Mouse (Mus musculus): Measurements from ENCODE around the gene H2afy2. TPM values are rescaled to one million over a fixed set of nuclear protein-coding genes. Genes with fewer than 3 reads are reported as not detected.

The H2afy2 gene
- polyA plus RNA-seq, 1 experiment from 2014 or later, result 42.8 TPM

DNA sequence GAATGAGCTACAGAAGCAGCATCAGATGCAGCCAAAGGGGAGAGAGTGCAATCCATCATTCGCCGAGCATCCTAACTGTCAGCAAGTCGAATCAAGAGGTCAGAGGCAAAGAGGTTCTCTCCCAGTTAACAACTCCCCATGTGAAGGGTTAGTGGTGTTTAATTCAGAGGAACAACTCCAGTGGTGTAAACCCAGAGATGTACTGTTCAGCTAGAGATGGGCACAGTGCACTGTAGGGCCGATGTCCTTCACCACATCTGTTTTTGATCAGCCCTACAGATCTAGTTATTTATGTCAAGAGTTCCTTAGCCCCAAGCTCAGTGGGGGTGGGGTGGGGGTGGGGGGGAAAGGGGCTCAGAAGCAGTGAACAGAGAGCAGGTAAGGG is 39.8 kb upstream of the H2afy2 start:
- no peak for ATAC-seq (replicated peaks; ENCODE audit: insufficient number of reproducible peaks, insufficient read depth, low FRiP score, low read depth)
- Histone ChIP-seq H3K4me3 (no peak overlapping the region), H3K27ac (no peak overlapping the region), H3K9ac (no peak overlapping the region), H3K9me3 (replicated peaks) (no peaks in the 10 kb centered on the region), H3K4me1 (replicated peaks) (no peaks in the 10 kb centered on the region), H3K36me3 (no peaks in the 10 kb centered on the region), H3K27me3 (no peaks in the 10 kb centered on the region), H3K4me2 (no peak overlapping the region)
- WGBS, result 32% methylated on average over 4 of the region's 4 CpGs

DNA sequence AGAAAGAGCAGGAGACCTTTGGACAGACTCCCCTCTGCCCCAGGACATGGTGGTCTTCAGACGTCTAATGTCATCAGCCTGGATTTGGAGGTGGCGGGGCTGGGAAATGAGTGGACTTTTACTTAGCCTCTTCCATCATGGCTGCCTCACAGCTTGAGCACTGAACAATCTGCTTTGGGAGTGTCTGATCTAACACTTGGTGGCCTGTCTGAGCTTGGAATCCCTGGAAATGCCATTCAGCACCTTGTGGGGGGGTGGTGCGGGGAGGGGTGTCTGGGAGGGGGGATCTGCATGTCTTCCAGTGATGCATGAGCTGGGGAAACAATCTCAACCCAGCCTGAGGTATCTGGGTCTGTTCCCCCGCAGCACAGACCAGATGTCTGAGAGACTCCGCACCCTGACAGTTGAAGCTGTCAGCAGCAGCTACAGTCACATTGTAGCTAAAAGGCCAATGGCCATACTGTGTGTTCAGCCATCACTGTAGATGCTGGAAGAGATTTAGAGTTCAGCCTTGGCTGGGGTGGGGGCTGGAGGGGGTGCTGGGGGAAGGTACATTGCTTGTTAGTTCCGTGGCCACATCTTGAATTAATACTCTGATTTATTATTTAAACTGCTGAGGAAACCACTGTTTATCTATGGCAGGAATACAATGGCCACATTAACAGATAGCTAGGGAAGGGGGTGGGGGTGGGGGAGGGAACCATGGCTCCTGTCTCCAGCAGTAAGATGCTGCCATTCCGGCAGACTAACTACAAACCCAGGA is 39.2 kb upstream of the H2afy2 start:
- no peak for ATAC-seq (replicated peaks; ENCODE audit: insufficient number of reproducible peaks, insufficient read depth, low FRiP score, low read depth)
- Histone ChIP-seq H3K9me3 (replicated peaks) (no peaks in the 10 kb centered on the region), H3K27ac (no peak overlapping the region)

DNA sequence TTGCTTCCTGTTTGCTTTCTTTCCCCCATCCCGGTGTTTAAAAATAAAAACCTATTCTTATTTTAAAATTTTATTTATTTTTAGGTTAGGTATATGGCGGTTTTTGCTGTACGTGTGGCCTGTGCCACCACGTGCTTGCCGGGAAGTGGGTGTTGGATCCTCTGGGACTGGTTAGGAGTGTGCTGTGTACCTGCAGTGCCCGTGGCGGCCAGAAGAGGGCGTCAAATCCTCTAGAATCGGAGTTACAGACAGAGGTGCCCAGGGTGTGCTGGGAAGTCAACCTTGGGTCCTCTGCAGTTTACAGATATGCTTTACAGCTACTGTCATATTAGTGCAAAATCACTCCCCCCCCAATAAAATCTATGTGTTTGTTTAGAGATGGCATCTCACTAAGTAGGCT is 36.1 kb upstream of the H2afy2 start:
- no peak overlapping the region for H3K4me3 ChIP-seq
- no peaks in the 10 kb centered on the region for H3K9me3 ChIP-seq (replicated peaks)
- no peak overlapping the region for H3K27ac ChIP-seq
- no peaks in the 10 kb centered on the region for H3K4me1 ChIP-seq (replicated peaks)
- H3K4me2 ChIP-seq, result no peak overlapping the region
- WGBS, result 51% methylated on average over 9 of the region's 9 CpGs
- no peak for ATAC-seq (replicated peaks; ENCODE audit: insufficient number of reproducible peaks, insufficient read depth, low FRiP score, low read depth)
- no peaks in the 10 kb centered on the region for H3K27me3 ChIP-seq
- H3K9ac ChIP-seq, result no peak overlapping the region
- H3K36me3 ChIP-seq, result no peaks in the 10 kb centered on the region

More for the DNA sequence above, 39.2 kb upstream of the H2afy2 start:
- Histone ChIP-seq H3K27me3 (no peaks in the 10 kb centered on the region), H3K4me3 (no peak overlapping the region), H3K4me2 (no peak overlapping the region), H3K4me1 (replicated peaks) (no peaks in the 10 kb centered on the region), H3K9ac (no peak overlapping the region), H3K36me3 (no peaks in the 10 kb centered on the region)
- 32% methylated on average over 7 of the region's 7 CpGs for WGBS

DNA sequence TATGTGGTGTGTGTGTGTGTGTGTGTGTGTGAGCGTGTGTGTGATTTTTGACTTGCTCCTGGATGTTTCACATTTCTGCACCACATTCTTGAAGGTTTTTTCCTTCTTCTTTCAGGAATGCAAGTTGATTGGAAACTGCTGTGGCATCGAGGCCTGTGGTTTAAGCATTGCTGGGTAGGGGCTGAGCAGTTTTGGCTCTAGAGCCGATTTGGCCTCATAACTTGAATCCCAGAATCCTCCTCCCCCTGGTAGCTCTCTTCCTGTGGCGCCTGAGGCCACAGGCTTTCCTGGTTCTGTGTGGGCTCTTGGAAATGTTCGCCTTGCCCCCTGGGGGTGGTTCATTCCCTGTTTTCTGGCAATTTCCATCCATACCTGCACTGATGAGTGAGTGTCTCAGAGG is 28.0 kb upstream of the H2afy2 start:
- no peaks in the 10 kb centered on the region for H3K4me1 ChIP-seq (replicated peaks)
- no peak overlapping the region for H3K27ac ChIP-seq
- no peaks in the 10 kb centered on the region for H3K9me3 ChIP-seq (replicated peaks)
- ATAC-seq (replicated peaks; ENCODE audit: insufficient number of reproducible peaks, insufficient read depth, low FRiP score, low read depth), result no peak
- no peaks in the 10 kb centered on the region for H3K27me3 ChIP-seq
- 46% methylated on average over 5 of the region's 5 CpGs for WGBS
- no peaks in the 10 kb centered on the region for H3K36me3 ChIP-seq
- no peak overlapping the region for H3K9ac ChIP-seq
- H3K4me2 ChIP-seq, result no peak overlapping the region
- no peak overlapping the region for H3K4me3 ChIP-seq

DNA sequence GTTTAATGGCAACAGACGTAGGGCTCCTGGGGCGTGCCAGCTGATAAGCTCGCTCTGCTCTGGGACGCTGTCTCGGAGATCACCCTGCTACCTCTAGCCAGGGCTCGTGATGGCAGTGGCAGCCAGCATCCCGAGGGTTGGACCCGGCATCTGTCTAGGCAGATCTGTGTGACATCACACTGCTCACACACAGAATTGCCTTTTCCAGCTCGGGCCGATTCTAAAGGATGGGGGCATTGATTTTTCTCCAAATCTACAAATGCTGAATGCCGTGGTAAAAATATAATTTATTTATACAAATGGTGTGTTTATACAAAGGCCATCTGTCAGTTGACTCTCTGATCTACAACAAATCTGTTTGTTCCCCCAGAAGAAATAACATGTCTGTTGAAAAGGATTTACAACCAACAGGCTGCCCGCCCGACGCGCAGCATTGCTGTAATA is 14.2 kb upstream of the H2afy2 start:
- ATAC-seq (replicated peaks; ENCODE audit: insufficient number of reproducible peaks, insufficient read depth, low FRiP score, low read depth), result no peak
- Histone ChIP-seq H3K9me3 (replicated peaks) (no peaks in the 10 kb centered on the region), H3K27ac (no peak overlapping the region), H3K4me2 (no peak overlapping the region), H3K9ac (no peak overlapping the region), H3K4me1 (replicated peaks) (no peaks in the 10 kb centered on the region), H3K27me3 (no peaks in the 10 kb centered on the region), H3K4me3 (no peak overlapping the region), H3K36me3 (no peaks in the 10 kb centered on the region)
- 61% methylated on average over 15 of the region's 15 CpGs for WGBS

DNA sequence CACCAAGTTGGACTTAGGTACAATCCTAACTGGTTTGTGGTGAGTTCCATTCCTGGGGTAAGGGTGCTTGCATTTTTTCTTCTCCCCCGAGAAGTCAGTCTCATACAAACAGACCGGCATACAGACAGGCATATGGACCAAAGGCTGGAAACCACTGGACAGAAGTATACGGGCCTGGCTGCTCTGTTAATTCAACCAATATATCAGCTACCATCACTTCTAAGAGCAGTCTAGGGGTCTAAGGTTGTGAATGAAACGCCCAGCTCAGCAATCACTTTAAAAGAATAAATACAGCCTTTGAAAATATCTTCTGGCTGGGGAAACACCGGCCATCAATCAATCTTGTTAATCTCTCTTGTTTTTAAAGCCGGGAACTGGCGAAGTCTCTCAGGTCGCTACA is 11.5 kb upstream of the H2afy2 start:
- H3K27ac ChIP-seq, result no peak overlapping the region
- H3K36me3 ChIP-seq, result no peaks in the 10 kb centered on the region
- H3K27me3 ChIP-seq, result no peaks in the 10 kb centered on the region; the same call in 1 of the 2 replicates
- 45% methylated on average over 8 of the region's 8 CpGs for WGBS
- no peaks in the 10 kb centered on the region for H3K4me1 ChIP-seq (replicated peaks)
- ATAC-seq (replicated peaks; ENCODE audit: insufficient number of reproducible peaks, insufficient read depth, low FRiP score, low read depth), result no peak
- no peak overlapping the region for H3K9ac ChIP-seq
- H3K9me3 ChIP-seq (replicated peaks), result no peaks in the 10 kb centered on the region
- H3K4me2 ChIP-seq, result no peak overlapping the region
- H3K4me3 ChIP-seq, result no peak overlapping the region

DNA sequence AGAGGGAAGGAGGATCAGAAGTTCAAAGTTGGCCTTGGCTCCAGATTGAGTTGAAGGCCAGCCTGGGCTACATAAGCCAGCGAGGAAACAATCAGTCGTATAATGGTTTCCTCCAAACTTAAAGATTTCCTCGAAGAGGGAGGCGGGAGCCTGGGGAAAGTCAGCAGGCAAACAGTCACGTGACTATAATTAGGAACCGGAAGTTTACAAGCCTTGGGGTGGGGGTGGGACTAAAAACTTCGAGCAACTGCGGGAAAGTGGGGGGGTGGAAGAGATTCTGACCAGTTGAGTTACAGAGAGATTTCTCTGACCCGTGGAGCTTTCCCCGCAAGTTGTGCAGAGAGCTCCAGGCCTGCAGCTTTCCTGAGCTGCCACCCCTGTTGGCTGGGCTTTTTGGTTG is 11.0 kb upstream of the H2afy2 start:
- 55% methylated on average over 10 of the region's 10 CpGs for WGBS
- Histone ChIP-seq H3K4me2 (no peak overlapping the region), H3K9me3 (replicated peaks) (no peaks in the 10 kb centered on the region), H3K4me1 (replicated peaks) (no peaks in the 10 kb centered on the region), H3K9ac (no peak overlapping the region), H3K36me3 (no peaks in the 10 kb centered on the region), H3K27ac (no peak overlapping the region), H3K4me3 (no peak overlapping the region), H3K27me3 (no peaks in the 10 kb centered on the region; the same call in 1 of the 2 replicates)
- no peak for ATAC-seq (replicated peaks; ENCODE audit: insufficient number of reproducible peaks, insufficient read depth, low FRiP score, low read depth)

DNA sequence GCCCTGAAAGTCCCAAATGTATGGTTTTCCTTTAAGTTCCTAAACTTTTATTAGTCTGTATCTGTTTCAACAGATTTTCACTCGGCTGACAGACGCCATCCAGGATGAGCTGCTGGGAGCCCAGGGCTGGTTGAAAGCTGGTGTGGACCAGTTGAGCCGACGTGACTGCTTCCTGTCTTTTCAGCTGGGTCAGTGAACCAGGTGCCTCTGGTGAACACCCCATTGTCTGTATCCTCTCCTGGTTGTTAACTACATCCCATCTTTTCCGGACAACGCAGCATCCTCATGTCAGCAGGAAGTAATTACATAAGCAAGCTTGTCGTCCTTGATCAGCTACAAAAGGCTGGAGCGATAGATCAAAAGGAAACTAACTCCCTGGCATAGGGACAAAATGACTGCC is 9.1 kb upstream of the H2afy2 start:
- 63% methylated on average over 8 of the region's 8 CpGs for WGBS
- no peaks in the 10 kb centered on the region for H3K9me3 ChIP-seq (replicated peaks)
- no peak overlapping the region for H3K27ac ChIP-seq
- H3K4me1 ChIP-seq (replicated peaks), result no peaks in the 10 kb centered on the region
- ATAC-seq (replicated peaks; ENCODE audit: insufficient number of reproducible peaks, insufficient read depth, low FRiP score, low read depth), result no peak
- no peaks in the 10 kb centered on the region for H3K36me3 ChIP-seq
- no peak overlapping the region for H3K4me3 ChIP-seq
- no peak overlapping the region for H3K9ac ChIP-seq
- H3K4me2 ChIP-seq, result no peak overlapping the region
- no peaks in the 10 kb centered on the region; the same call in 1 of the 2 replicates for H3K27me3 ChIP-seq

DNA sequence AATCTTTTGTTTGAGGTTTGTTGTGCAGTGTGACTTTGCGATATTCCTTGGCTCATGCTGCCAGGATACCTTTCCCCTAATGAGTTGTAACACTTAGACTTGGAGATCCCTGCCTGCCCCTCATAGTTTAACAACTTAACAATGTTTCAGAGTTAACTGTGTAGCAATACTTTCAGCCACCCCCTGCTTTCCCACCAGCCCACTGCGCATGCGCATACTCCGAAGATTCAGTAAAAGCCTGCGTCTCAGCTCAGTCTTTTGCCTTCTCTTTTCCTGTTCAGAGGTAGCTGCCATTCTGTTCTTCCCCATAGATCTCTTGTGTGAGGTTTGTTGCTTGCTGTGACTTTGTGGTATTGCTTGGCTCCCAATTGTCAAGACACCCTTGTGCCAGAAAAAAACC is 4.6 kb upstream of the H2afy2 start:
- WGBS, result 97% methylated on average over 5 of the region's 5 CpGs
- no peak overlapping the region for H3K4me2 ChIP-seq
- H3K36me3 ChIP-seq, result no peaks in the 10 kb centered on the region
- ATAC-seq (replicated peaks; ENCODE audit: insufficient number of reproducible peaks, insufficient read depth, low FRiP score, low read depth), result no peak
- no peak overlapping the region for H3K27ac ChIP-seq
- H3K9me3 ChIP-seq (replicated peaks), result no peaks in the 10 kb centered on the region
- no peaks in the 10 kb centered on the region for H3K4me1 ChIP-seq (replicated peaks)
- H3K4me3 ChIP-seq, result no peak overlapping the region
- no peak overlapping the region for H3K9ac ChIP-seq
- H3K27me3 ChIP-seq, result no peaks in the 10 kb centered on the region; the same call in 1 of the 2 replicates

DNA sequence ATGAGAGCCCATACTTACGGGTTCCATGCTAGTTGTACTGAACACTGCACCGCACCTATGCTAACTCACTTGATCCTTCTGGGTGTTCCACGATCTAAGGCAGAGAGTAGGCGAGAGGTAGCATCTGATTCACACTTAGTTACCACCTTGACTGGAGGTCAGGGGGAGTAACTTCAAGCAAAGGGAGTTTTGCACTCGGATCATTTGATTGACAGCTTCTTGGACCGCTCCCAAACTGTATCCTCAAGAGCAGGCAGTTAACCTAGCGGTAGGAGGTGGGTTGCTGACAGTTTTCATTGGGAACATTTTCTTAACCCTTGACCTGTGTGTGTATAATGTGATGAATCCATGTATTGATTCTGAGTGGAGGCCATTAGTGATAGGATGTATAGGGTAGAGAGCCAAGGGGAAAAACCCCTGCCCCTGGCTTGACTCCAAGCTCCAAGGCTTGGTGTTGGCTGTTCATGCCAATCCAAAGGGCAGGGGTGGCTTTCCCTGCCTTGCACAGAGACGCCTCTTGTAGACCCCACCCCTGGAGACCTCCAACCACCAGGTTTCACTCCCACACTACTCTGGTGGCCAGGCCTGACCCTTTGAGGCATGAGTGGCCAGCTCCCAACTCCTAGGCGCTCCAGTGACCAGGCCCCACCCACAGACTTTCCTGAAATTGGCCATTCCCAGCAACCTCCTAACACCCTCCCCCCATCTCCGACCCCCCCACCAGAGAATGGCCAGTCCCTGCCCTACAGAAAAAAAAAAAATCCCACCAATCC is 3.8 kb upstream of the H2afy2 start:
- H3K9me3 ChIP-seq (replicated peaks), result no peaks in the 10 kb centered on the region
- H3K36me3 ChIP-seq, result no peaks in the 10 kb centered on the region
- no peak overlapping the region for H3K4me3 ChIP-seq
- H3K4me1 ChIP-seq (replicated peaks), result peaks cover under 1% of the 10 kb centered on the region
- H3K27me3 ChIP-seq, result no peaks in the 10 kb centered on the region; the same call in 1 of the 2 replicates
- H3K27ac ChIP-seq, result no peak overlapping the region
- no peak for ATAC-seq (replicated peaks; ENCODE audit: insufficient number of reproducible peaks, insufficient read depth, low FRiP score, low read depth)
- WGBS, result 69% methylated on average over 10 of the region's 10 CpGs
- H3K4me2 ChIP-seq, result no peak overlapping the region
- no peak overlapping the region for H3K9ac ChIP-seq

DNA sequence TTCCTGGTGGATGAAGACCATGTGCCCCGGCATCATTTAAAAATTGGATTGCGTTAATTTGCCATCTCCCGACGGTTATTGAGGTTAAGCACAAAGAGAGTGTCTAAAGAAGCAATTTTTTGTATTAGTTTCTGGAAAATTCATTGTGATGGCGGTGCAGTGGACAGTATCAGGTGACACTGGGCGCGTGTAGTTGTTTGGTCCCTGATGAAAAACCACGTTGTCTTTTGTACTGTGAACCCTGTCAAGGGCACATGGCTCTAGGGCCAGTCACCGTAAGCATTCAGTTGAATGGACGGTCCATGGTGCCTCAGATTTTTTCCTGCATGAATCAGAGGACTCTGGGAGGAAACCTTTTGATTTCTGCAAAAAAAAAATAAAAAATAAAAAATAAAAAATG is 467 bp upstream of the H2afy2 start:
- no peaks in the 10 kb centered on the region; the same call in 1 of the 2 replicates for H3K27me3 ChIP-seq
- no peak for ATAC-seq (replicated peaks; ENCODE audit: insufficient number of reproducible peaks, insufficient read depth, low FRiP score, low read depth)
- 40% methylated on average over 10 of the region's 10 CpGs for WGBS
- H3K4me2 ChIP-seq, result peak overlapping the region; percentile 83
- H3K27ac ChIP-seq, result no peak overlapping the region
- no peak overlapping the region; the same call in 1 of the 2 replicates for H3K9ac ChIP-seq
- no peaks in the 10 kb centered on the region for H3K9me3 ChIP-seq (replicated peaks)
- H3K36me3 ChIP-seq, result no peaks in the 10 kb centered on the region
- peaks cover 11% of the 10 kb centered on the region for H3K4me1 ChIP-seq (replicated peaks)
- H3K4me3 ChIP-seq, result peak overlapping the region; percentile 82

Data from heart, embryonic 15.5 days (tissue).